Mouse (Mus musculus): ENCODE results near the gene Prkcb. TPM values are rescaled to one million over a fixed set of nuclear protein-coding genes. Genes with fewer than 3 reads are reported as not detected.

The Prkcb gene
- polyA plus RNA-seq, 1 experiment: 2.3 TPM

- Histone ChIP-seq H3K4me1 (ENCODE audit: control insufficient read depth, insufficient read depth, low read length) (no peaks in the 10 kb centered on the region), H3K27me3 (ENCODE audit: control insufficient read depth, insufficient read depth, low read length, poor library complexity, severe bottlenecking) (no peaks in the 10 kb centered on the region), H3K27ac (ENCODE audit: insufficient read depth, low read length) (no peak overlapping the region), H3K9me3 (replicated peaks; ENCODE audit: control insufficient read depth, insufficient read depth, low read length, poor library complexity, severe bottlenecking) (no peaks in the 10 kb centered on the region), H3K4me3 (ENCODE audit: low read depth, low read length) (no peak overlapping the region), H3K36me3 (ENCODE audit: control insufficient read depth, insufficient read depth, low read length, poor library complexity, severe bottlenecking) (no peaks in the 10 kb centered on the region), H3K9ac (ENCODE audit: low read depth, poor library complexity, severe bottlenecking) (no peak overlapping the region)
- TF ChIP-seq EP300 (IDR thresholded peaks at IDR 0.05; ENCODE audit: insufficient read depth, low read depth, low read length) (no peak), POLR2A (IDR thresholded peaks at IDR 0.05; ENCODE audit: insufficient read depth, low read length) (no peak), CTCF (IDR thresholded peaks at IDR 0.05; ENCODE audit: low read depth, low read length) (no peak)
Measured at GRCm38 (mm10) chr7:122344656-122345055, 56.1 kb downstream of the Prkcb start.

GRCm38 (mm10) chr7:122346251-122347242, 58.0 kb downstream of the Prkcb start:
- no peaks in the 10 kb centered on the region for H3K9me3 ChIP-seq (replicated peaks; ENCODE audit: control insufficient read depth, insufficient read depth, low read length, poor library complexity, severe bottlenecking)
- H3K27ac ChIP-seq (ENCODE audit: insufficient read depth, low read length): no peak overlapping the region
- H3K4me3 ChIP-seq (ENCODE audit: low read depth, low read length): no peak overlapping the region
- H3K36me3 ChIP-seq (ENCODE audit: control insufficient read depth, insufficient read depth, low read length, poor library complexity, severe bottlenecking): no peaks in the 10 kb centered on the region
- H3K27me3 ChIP-seq (ENCODE audit: control insufficient read depth, insufficient read depth, low read length, poor library complexity, severe bottlenecking): no peaks in the 10 kb centered on the region
- H3K9ac ChIP-seq (ENCODE audit: low read depth, poor library complexity, severe bottlenecking): no peak overlapping the region
- no peaks in the 10 kb centered on the region for H3K4me1 ChIP-seq (ENCODE audit: control insufficient read depth, insufficient read depth, low read length)
- TF ChIP-seq EP300 (IDR thresholded peaks at IDR 0.05; ENCODE audit: insufficient read depth, low read depth, low read length): no peak
- no peak for TF ChIP-seq POLR2A (IDR thresholded peaks at IDR 0.05; ENCODE audit: insufficient read depth, low read length)
- no peak for TF ChIP-seq CTCF (IDR thresholded peaks at IDR 0.05; ENCODE audit: low read depth, low read length)

DNA sequence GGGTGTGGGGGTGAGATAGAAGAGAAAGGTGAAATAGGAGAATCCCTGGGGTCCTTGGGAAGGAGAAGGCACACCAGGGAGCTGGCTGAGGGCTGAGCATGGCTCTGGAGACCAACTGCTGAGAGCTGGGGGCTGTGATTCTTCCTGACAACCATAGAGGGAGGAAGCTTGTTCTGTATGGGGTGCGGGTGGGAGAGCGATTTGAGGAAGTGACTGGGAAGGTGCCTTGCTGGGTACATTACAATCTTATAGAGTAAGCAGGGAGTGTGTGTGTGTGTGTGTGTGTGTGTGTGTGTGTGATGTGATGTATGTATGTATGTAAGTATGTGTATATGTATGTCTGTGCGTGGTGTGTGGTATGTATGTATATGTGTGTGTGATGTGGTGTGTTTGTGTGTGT, 58.9 kb downstream of the Prkcb start:
- H3K9me3 ChIP-seq (replicated peaks; ENCODE audit: control insufficient read depth, insufficient read depth, low read length, poor library complexity, severe bottlenecking): no peaks in the 10 kb centered on the region
- H3K4me1 ChIP-seq (ENCODE audit: control insufficient read depth, insufficient read depth, low read length): no peaks in the 10 kb centered on the region
- no peaks in the 10 kb centered on the region for H3K27me3 ChIP-seq (ENCODE audit: control insufficient read depth, insufficient read depth, low read length, poor library complexity, severe bottlenecking)
- no peak for TF ChIP-seq EP300 (IDR thresholded peaks at IDR 0.05; ENCODE audit: insufficient read depth, low read depth, low read length)
- TF ChIP-seq CTCF (IDR thresholded peaks at IDR 0.05; ENCODE audit: low read depth, low read length): no peak
- TF ChIP-seq POLR2A (IDR thresholded peaks at IDR 0.05; ENCODE audit: insufficient read depth, low read length): no peak
- no peaks in the 10 kb centered on the region for H3K36me3 ChIP-seq (ENCODE audit: control insufficient read depth, insufficient read depth, low read length, poor library complexity, severe bottlenecking)
- no peak overlapping the region for H3K9ac ChIP-seq (ENCODE audit: low read depth, poor library complexity, severe bottlenecking)
- H3K27ac ChIP-seq (ENCODE audit: insufficient read depth, low read length): no peak overlapping the region
- H3K4me3 ChIP-seq (ENCODE audit: low read depth, low read length): no peak overlapping the region

GRCm38 (mm10) chr7:122349961-122350360, 61.4 kb downstream of the Prkcb start:
- Histone ChIP-seq H3K36me3 (ENCODE audit: control insufficient read depth, insufficient read depth, low read length, poor library complexity, severe bottlenecking) (no peaks in the 10 kb centered on the region), H3K27me3 (ENCODE audit: control insufficient read depth, insufficient read depth, low read length, poor library complexity, severe bottlenecking) (no peaks in the 10 kb centered on the region), H3K9me3 (replicated peaks; ENCODE audit: control insufficient read depth, insufficient read depth, low read length, poor library complexity, severe bottlenecking) (no peaks in the 10 kb centered on the region), H3K9ac (ENCODE audit: low read depth, poor library complexity, severe bottlenecking) (no peak overlapping the region), H3K27ac (ENCODE audit: insufficient read depth, low read length) (no peak overlapping the region), H3K4me3 (ENCODE audit: low read depth, low read length) (no peak overlapping the region), H3K4me1 (ENCODE audit: control insufficient read depth, insufficient read depth, low read length) (no peaks in the 10 kb centered on the region)
- TF ChIP-seq POLR2A (IDR thresholded peaks at IDR 0.05; ENCODE audit: insufficient read depth, low read length) (no peak), CTCF (IDR thresholded peaks at IDR 0.05; ENCODE audit: low read depth, low read length) (no peak), EP300 (IDR thresholded peaks at IDR 0.05; ENCODE audit: insufficient read depth, low read depth, low read length) (no peak)

DNA sequence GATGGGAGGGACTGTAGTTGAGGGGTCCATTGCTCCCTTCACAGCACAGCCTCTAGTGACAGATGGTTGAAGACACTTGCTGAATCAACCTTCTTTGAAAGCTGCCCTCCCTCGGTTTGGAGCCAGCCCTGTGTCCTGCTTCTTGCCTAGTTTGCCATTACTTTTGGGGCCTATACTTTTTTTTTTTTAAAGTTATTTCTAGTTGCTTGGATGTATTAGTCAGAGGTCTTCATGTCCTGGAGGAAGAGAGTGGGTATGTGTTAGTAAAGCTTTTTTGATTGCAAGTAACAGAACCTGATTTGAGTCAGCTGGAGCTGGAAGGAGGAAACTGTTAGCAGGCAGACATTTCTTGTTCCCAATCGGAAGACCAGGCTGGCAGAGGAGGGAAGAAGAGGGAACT, 62.2 kb downstream of the Prkcb start:
- Histone ChIP-seq H3K4me3 (ENCODE audit: low read depth, low read length) (no peak overlapping the region), H3K9me3 (replicated peaks; ENCODE audit: control insufficient read depth, insufficient read depth, low read length, poor library complexity, severe bottlenecking) (no peaks in the 10 kb centered on the region), H3K4me1 (ENCODE audit: control insufficient read depth, insufficient read depth, low read length) (no peaks in the 10 kb centered on the region), H3K27ac (ENCODE audit: insufficient read depth, low read length) (no peak overlapping the region), H3K9ac (ENCODE audit: low read depth, poor library complexity, severe bottlenecking) (no peak overlapping the region), H3K27me3 (ENCODE audit: control insufficient read depth, insufficient read depth, low read length, poor library complexity, severe bottlenecking) (no peaks in the 10 kb centered on the region), H3K36me3 (ENCODE audit: control insufficient read depth, insufficient read depth, low read length, poor library complexity, severe bottlenecking) (no peaks in the 10 kb centered on the region)
- TF ChIP-seq POLR2A (IDR thresholded peaks at IDR 0.05; ENCODE audit: insufficient read depth, low read length) (no peak), CTCF (IDR thresholded peaks at IDR 0.05; ENCODE audit: low read depth, low read length) (no peak), EP300 (IDR thresholded peaks at IDR 0.05; ENCODE audit: insufficient read depth, low read depth, low read length) (no peak)

DNA sequence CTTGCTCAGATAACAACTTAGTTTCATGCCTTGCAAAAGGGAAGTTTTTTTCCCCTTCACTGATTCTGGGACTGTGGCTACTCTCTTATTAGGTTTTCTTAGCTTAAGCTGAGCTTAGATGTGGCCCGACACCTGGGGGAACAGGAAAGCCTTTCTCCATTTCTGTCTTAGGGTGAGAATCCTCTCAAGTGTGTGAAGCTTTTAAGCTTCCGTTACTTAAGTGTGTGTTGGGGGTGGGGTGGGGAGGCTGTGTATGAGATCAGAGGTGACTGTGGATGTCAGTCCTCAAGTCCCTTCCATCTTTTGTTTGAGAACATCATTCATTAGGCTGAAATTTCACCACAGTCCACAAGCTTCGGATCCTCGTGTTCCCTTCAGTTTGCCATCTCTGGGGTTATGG, 63.3 kb downstream of the Prkcb start:
- Histone ChIP-seq H3K27ac (ENCODE audit: insufficient read depth, low read length) (no peak overlapping the region), H3K4me3 (ENCODE audit: low read depth, low read length) (no peak overlapping the region), H3K9ac (ENCODE audit: low read depth, poor library complexity, severe bottlenecking) (no peak overlapping the region), H3K4me1 (ENCODE audit: control insufficient read depth, insufficient read depth, low read length) (no peaks in the 10 kb centered on the region), H3K27me3 (ENCODE audit: control insufficient read depth, insufficient read depth, low read length, poor library complexity, severe bottlenecking) (no peaks in the 10 kb centered on the region), H3K9me3 (replicated peaks; ENCODE audit: control insufficient read depth, insufficient read depth, low read length, poor library complexity, severe bottlenecking) (no peaks in the 10 kb centered on the region), H3K36me3 (ENCODE audit: control insufficient read depth, insufficient read depth, low read length, poor library complexity, severe bottlenecking) (no peaks in the 10 kb centered on the region)
- TF ChIP-seq EP300 (IDR thresholded peaks at IDR 0.05; ENCODE audit: insufficient read depth, low read depth, low read length) (no peak), CTCF (IDR thresholded peaks at IDR 0.05; ENCODE audit: low read depth, low read length) (no peak), POLR2A (IDR thresholded peaks at IDR 0.05; ENCODE audit: insufficient read depth, low read length) (no peak)
